Mouse (Mus musculus) embryonic fibroblast, embryonic 13.5 days (primary cell): Measurements from ENCODE around the gene AL732309.1. TPM values are rescaled to one million over a fixed set of nuclear protein-coding genes. Genes with fewer than 3 reads are reported as not detected.
"Not testable (repeated sequence)": the region's sequence is repeated elsewhere in the genome, so short reads cannot be mapped to it uniquely, and the experiment has no call there.

ENCODE experiments used
- H3K27ac ChIP-seq: 2 replicates; pipeline ENCODE4 v1.5.1; 2012; ENCODE audit warnings: low read length, control low read depth, inconsistent platforms; ENCODE audit not compliant: insufficient read depth
- H3K4me1 ChIP-seq: 2 replicates; pipeline ENCODE4 v1.6.1; 2011; ENCODE audit warnings: low read length; ENCODE audit not compliant: control insufficient read depth, insufficient read depth
- H3K4me3 ChIP-seq: 2 replicates; pipeline ENCODE4 v1.5.1; 2011; ENCODE audit warnings: mild to moderate bottlenecking, control low read depth, low read length; ENCODE audit not compliant: insufficient read depth
- CTCF ChIP-seq: IDR thresholded peaks from 2 replicates; pipeline ENCODE4 v1.5.1; 2011; ENCODE audit warnings: mild to moderate bottlenecking, control low read depth, low read length, moderate library complexity, borderline replicate concordance; ENCODE audit not compliant: insufficient read depth
- POLR2A ChIP-seq: IDR thresholded peaks from 2 replicates; pipeline ENCODE4 v1.6.1; 2011; ENCODE audit warnings: low read depth, mild to moderate bottlenecking, control low read depth, low read length, moderate library complexity
- polyA plus RNA-seq: library from polyadenylated mRNA; stranded (reverse); fragments of >200 nt; gene quantifications from 2 replicates; pipeline ENCODE4 v1.2.4, GENCODE M21; 2011; ENCODE audit warnings: low read depth; ENCODE audit not compliant: missing spikeins, insufficient read length

AL732309.1 gene
- polyA plus RNA-seq, 1 experiment, result 2.3 TPM

DNA sequence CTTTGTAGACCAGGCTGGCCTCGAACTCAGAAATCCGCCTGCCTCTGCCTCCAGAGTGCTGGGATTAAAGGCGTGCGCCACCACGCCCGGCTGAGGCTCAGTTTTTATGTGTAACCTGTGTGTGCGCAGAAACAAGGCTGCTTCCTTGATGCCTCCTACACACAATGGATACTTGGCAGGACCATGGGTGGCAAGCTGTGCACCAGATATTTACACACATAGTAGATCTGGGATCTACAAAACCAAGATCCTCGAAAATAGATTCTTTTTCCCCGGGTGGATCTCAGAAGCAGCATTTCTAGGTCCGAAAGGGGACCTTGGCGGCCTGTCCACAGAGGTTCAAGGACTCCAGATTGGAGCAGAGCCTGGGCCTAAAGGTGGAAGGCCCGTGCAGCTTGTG lies 15.2 kb upstream of the AL732309.1 start:
- Histone ChIP-seq H3K4me1 (peaks cover 9% of the 10 kb centered on the region), H3K4me3 (peak overlapping the region; percentile 8), H3K27ac (no peak overlapping the region)
- TF ChIP-seq POLR2A (no peak), CTCF (no peak)

DNA sequence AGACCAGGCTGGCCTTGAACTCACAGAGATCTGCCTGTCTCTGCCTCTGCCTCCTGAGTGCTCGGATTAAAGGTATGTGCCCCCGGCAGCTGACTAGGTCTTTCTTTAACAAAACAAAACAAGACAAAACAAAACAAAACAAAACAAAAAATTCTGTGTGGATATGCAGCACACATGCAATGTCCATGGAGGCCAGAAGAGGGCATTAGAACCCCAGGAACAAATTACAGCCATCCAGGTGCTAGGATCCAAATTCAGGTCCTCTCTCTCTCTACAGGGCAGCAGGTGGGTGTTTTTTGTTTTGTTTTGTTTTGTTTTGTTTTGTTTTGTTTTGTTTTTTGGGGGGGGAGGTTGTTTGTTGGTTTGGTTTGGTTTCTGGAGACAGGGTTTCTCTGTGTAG lies 12.2 kb upstream of the AL732309.1 start:
- Histone ChIP-seq H3K27ac (no peak overlapping the region), H3K4me1 (0 out of 2 replicates have a peak, but pooled peaks cover under 1% of the 10 kb centered on the region), H3K4me3 (no peak overlapping the region)
- no peak for TF ChIP-seq CTCF
- TF ChIP-seq POLR2A, result no peak

DNA sequence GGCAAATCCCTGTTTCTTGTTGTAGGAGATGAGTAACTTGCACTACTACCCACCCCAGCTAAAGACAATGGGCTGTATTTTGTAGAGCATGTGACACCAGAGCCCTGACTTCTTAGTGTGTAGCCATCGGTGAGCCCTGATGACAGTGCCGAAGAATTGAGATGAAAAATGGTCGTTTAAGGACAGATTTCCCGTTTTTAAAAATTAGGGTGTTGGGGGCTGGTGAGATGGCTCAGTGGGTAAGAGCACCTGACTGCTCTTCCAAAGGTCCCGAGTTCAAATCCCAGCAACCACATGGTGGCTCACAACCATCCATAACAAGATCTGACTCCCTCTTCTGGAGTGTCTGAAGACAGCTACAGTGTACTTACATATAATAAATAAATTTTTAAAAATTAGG lies 10.6 kb upstream of the AL732309.1 start:
- H3K4me1 ChIP-seq, H3K27ac ChIP-seq, H3K4me3 ChIP-seq: not testable (repeated sequence)

DNA sequence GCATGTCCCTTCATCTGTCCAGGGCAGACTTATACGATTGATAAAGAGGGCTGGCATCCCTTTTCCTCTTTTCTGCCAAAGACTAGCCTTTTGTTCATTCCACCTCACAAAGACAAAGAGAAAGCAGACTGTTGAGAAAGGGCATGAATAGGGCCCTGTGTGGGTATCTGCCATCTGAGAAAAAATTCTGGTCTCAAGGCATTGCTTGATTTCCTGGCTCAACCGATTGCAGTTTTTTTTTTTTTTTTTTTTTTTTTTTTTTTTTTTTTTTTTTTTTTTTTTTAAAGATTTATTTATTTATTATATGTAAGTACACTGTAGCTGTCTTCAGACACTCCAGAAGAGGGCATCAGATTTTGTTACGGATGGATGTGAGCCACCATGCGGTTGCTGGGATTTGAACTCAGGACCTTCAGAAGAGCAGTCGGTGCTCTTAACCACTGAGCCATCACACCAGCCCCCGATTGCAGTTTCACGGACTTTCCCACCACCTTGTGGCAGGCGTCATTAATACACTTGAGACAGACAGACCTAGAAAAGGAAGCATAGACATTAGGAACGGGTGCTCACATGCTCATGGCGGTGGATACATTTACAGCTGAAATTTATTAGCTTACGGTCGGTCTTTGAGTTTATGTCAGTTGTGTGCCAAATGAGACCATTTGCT lies 9.9 kb upstream of the AL732309.1 start:
- H3K4me3 ChIP-seq, result peak overlapping the region; percentile 92
- not testable (repeated sequence) for H3K27ac ChIP-seq, H3K4me1 ChIP-seq

DNA sequence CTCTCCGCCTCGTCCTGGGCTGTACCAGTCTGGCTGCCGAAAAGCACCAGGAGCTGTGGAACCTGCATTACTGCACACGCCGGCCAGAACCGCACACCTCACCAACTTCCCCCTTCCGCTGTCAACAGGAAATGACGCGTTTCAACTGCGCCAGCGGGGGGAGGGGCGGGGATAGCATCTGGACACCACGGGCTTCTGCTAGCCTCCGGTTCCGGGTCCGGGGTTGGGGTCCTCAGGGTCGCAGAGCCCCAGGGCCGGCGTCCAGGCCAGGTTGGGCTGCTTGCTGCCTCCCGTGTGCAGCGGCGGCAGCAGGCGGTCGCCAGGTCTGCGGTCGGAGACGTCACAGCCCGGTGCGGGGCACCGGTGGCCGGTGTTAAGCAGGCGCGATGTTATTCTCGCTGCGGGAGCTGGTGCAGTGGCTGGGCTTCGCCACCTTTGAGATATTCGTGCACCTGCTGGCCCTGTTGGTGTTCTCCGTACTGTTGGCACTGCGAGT lies 8.7 kb upstream of the AL732309.1 start, which contains the start of gene Tmem203:
Gene Tmem203, plus strand, starts transcription at position 156 of the 496 bp plus-strand sequence.
- no peaks in the 10 kb centered on the region for H3K4me1 ChIP-seq
- H3K27ac ChIP-seq, result no peak within 1 kb of the TSS
- H3K4me3 ChIP-seq, result peak within 1 kb of the TSS; percentile 92
- TF ChIP-seq POLR2A (peak; percentile 54), CTCF (no peak)

DNA sequence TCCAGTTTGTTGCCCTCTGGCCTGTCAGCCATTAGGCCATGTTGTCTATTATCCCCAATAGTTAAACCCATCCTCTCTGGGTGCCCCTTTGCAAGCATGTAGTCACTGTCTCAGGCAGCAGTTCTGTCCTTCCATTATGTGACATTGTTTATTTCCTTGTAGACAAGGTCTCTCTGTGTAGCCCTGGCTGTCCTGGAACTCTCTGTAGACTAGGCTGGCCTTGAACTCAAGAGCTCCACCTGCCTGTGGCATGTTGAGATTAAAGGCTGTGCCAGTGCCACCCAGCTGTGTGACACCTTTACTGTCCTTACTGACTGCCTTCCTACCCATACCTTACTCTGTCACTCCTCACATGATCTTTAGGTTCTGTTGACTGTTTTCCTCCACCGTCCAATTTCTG lies 5.7 kb upstream of the AL732309.1 start:
- H3K4me1 ChIP-seq, result no peaks in the 10 kb centered on the region
- H3K27ac ChIP-seq, result no peak overlapping the region
- H3K4me3 ChIP-seq, result no peak overlapping the region
- TF ChIP-seq CTCF, result peak; percentile 29; the same call in 1 of the 2 replicates
- no peak for TF ChIP-seq POLR2A

DNA sequence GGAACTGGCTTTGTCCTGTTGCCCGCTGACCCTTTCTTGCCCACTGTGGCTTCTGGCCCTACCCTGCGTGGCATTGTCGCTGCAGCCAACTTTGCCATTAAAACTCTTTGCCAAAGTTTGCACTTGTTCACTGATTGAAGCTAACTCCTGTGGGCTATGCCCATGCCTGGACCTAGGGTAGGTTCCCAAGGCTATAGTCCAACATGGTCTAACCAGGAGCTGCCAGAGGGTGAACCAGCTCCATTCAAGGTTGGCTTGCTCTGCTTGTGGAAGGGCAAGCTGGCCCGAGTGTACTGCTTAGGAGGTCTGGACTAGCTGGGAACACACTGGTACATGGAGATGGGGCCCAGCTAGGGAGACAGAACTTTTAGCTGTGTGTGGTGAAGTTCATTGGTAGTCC lies 2.5 kb downstream of the AL732309.1 start:
- H3K27ac ChIP-seq, result no peak overlapping the region
- no peak overlapping the region for H3K4me3 ChIP-seq
- no peaks in the 10 kb centered on the region for H3K4me1 ChIP-seq
- TF ChIP-seq POLR2A (no peak), CTCF (no peak)

DNA sequence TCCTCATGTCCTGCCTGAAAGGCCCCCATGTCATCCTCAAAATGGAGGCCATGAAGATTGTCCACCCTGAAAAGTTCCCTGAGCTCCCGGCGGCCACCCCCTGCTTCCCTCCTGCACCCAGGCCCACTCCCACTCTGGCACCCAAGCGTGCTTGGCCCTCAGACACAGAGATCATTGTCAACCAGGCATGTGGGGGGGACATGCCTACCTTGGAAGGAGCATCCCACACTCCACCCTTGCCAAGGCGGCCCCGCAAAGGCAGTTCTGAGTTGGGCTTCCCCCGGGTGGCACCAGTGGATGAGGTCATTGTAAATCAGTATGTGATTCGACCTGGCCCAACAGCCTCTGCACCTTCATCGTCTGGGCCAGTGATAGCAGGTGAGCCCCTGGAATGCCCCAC lies 3.3 kb downstream of the AL732309.1 start:
- Histone ChIP-seq H3K4me1 (no peaks in the 10 kb centered on the region), H3K27ac (no peak overlapping the region), H3K4me3 (no peak overlapping the region)
- TF ChIP-seq POLR2A (no peak), CTCF (no peak)

DNA sequence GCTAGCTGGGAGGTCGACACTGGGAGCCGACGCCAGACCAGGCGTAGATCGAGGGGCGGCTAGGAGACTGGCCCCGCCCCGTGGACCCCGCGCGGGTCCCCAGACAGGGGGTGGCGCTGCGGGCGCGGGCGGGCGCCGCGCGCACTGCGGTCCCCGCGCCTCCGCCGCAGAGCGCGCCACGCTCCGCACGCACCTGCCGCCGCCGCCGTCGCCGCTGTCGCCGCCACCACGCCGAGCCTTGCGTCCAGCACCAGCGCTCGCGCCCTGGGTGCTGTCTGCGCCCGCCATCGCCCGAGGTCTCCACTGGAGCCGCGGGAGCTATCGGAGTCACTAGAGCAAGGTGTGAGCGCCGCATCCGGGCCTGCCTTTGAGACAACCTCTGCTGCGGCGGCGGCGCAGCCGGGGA lies 4.6 kb downstream of the AL732309.1 start, which contains the start of the genes Rnf208 and Cysrt1:
Gene Rnf208, plus strand, starts transcription at position 155 of the 406 bp plus-strand sequence.
Gene Cysrt1, minus strand, starts transcription at position 352 of the 406 bp plus-strand sequence.
- Histone ChIP-seq H3K4me3 (no peak within 1 kb of the TSS), H3K27ac (no peak within 1 kb of the TSS), H3K4me1 (0 out of 2 replicates have a peak, but pooled peaks cover 3% of the 10 kb centered on the region)
- TF ChIP-seq CTCF (no peak), POLR2A (no peak)

DNA sequence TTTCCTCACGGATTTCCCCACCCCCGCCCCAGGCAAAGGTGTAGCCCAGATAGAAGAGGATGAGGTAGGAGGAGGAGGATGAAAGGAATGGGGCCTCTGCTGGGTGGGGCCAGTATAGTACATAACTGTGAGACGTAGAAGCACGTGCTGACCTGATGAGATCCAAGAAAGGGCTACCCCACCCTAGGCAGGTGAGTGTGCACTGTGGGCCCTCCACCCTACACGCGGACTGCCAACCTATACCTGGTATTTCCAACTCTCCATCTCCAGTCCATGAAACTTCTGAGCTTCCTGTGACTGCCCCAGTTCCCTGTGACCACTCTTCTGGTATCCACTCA lies 5.3 kb downstream of the AL732309.1 start:
- Histone ChIP-seq H3K4me1 (0 out of 2 replicates have a peak, but pooled peaks cover 3% of the 10 kb centered on the region), H3K27ac (no peak overlapping the region), H3K4me3 (no peak overlapping the region)
- TF ChIP-seq POLR2A (no peak), CTCF (no peak)
